8 mouse cellular contexts compared by ENCODE assay signal in genomic region chr1:138856101-138856950, GRCm38 (mm10). TPM values are rescaled to one million over a fixed set of nuclear protein-coding genes. Genes with fewer than 3 reads are reported as not detected.
A peak's percentile ranks its signal among the peaks of the same experiment; 100 is the strongest.
DNase-seq lines count a peak whose midpoint lies in the region; ATAC-seq lines count a peak whose summit lies in the region.
"Not testable (repeated sequence)": the region's sequence is repeated elsewhere in the genome, so short reads cannot be mapped to it uniquely, and the experiment has no call there.

Gene 2310009B15Rik, minus strand, starts transcription at chr1:138856852.

- peak; percentile 99 for ATAC-seq in intestine, embryonic 15.5 days

- peak within 1 kb of the TSS; percentile 83 for H3K27ac ChIP-seq in intestine, embryonic 15.5 days
- peak within 1 kb of the TSS; percentile 89 for H3K27ac ChIP-seq in midbrain, embryonic 10.5 days (replicated peaks)

- H3K9ac ChIP-seq in intestine, embryonic 15.5 days: peak within 1 kb of the TSS; percentile 51; the same call in 1 of the 2 replicates

- intact Hi-C loops in gastrocnemius, postnatal 36 days (cut with DNase I): loop anchor here (10.0 kb wide), 1 partner anchor 108 kb away; the partner anchor contains the start of gene Dennd1b
- intact Hi-C loops in left cerebral cortex, postnatal 25 days (cut with DNase I): loop anchor here (5.0 kb wide), 1 partner anchor 106 kb away; the partner anchor contains the start of gene Dennd1b

- DNase-seq in adrenal gland, adult (ENCODE audit: inconsistent age in 2 of 2, low spot score in 1 of 2): peak; percentile 86 to 97
- peak; percentile 86 for DNase-seq in embryo, embryonic 10.5 days (ENCODE audit: low spot score)
- DNase-seq in gastrocnemius, postnatal 36 days: peak; percentile 73 to 87
- peak; percentile 80 to 82 for DNase-seq in left cerebral cortex, postnatal 25 days (ENCODE audit: low spot score in 2 of 2)
- peak; percentile 89 for DNase-seq in midbrain, embryonic 10.5 days (ENCODE audit: low spot score)
- peak; percentile 54 to 65 for DNase-seq in right cerebral cortex, postnatal 36 days (ENCODE audit: low spot score in 2 of 2)
- peak; percentile 82 to 86 for DNase-seq in urinary bladder, postnatal 4 days (ENCODE audit: low spot score in 2 of 2)

- H3K4me1 ChIP-seq in intestine, embryonic 15.5 days (replicated peaks); midbrain, embryonic 10.5 days: not testable (repeated sequence)

- not testable (repeated sequence) for H3K27me3 ChIP-seq in intestine, embryonic 15.5 days (replicated peaks)
- peaks cover 14% of the 10 kb centered on the region for H3K27me3 ChIP-seq in midbrain, embryonic 10.5 days (ENCODE audit: low read depth, poor library complexity, severe bottlenecking)

- H3K4me3 ChIP-seq in intestine, embryonic 15.5 days (replicated peaks): peak within 1 kb of the TSS; percentile 47
- peak within 1 kb of the TSS; percentile 55 for H3K4me3 ChIP-seq in midbrain, embryonic 10.5 days

- H3K9me3 ChIP-seq in intestine, embryonic 15.5 days; midbrain, embryonic 10.5 days (replicated peaks): not testable (repeated sequence)

- WGBS in intestine, embryonic 15.5 days: under 1% methylated on average over 48 of the region's 79 CpGs
- under 1% methylated on average over 40 of the region's 79 CpGs for WGBS in midbrain, embryonic 10.5 days

- H3K36me3 ChIP-seq in intestine, embryonic 15.5 days; midbrain, embryonic 10.5 days: not testable (repeated sequence)

- peak within 1 kb of the TSS; percentile 41 for H3K4me2 ChIP-seq in intestine, embryonic 15.5 days (replicated peaks)

RNA-seq across cellular contexts. Expression of gene 2310009B15Rik, which starts in this region (rescaled TPM):
- 10 to 100 TPM; 11.2 to 18.4 TPM for total RNA-seq in gastrocnemius, postnatal 36 days (2021)
- 38.1 and 38.9 TPM in 2 replicates for polyA plus RNA-seq in intestine, embryonic 15.5 days (2015; fragmentation: Nextera tagmentation; extraction: Ambion mirVana)
- 10 to 100 TPM; 14.4 to 15.8 TPM for total RNA-seq in left cerebral cortex, postnatal 25 days (2021)
- polyA plus RNA-seq in midbrain, embryonic 10.5 days (2016; fragmentation: Nextera tagmentation; extraction: Ambion mirVana): 45.3 and 47.1 TPM in 2 replicates

Comparison
In these comparisons a context has a peak if more than half of its experiments do, and no peak if none do; other contexts are left out.
1. Peak in every context shown above with its lines: DNase-seq, ATAC-seq, H3K4me3 ChIP-seq and H3K27ac ChIP-seq.